Mouse (Mus musculus) MEL (cell line): Measurements from ENCODE around the gene Dlx6. TPM values are rescaled to one million over a fixed set of nuclear protein-coding genes. Genes with fewer than 3 reads are reported as not detected.

Experiments
- DNase-seq: peaks from one replicate; pipeline ENCODE4 v3.0.0; 2011; ENCODE audit warnings: low read depth, low spot score
- H3K27ac ChIP-seq: 2 replicates; pipeline ENCODE4 v1.5.1; 2012; ENCODE audit warnings: low read depth, mild to moderate bottlenecking, control low read depth, low read length, moderate library complexity; ENCODE audit not compliant: control insufficient read depth
- H3K27me3 ChIP-seq, 2 experiments: fragments of 150-350 bp in 1 of 2; sonication (generic) in 1 of 2; 2 replicates each; pipeline ENCODE4 v1.6.1; 2012; ENCODE audit warnings: low read length in 2 of 2, mild to moderate bottlenecking in 2 of 2, improper control_type of control experiment in 1 of 2, moderate library complexity in 1 of 2; ENCODE audit not compliant: insufficient read depth in 2 of 2, control insufficient read depth in 1 of 2
- H3K36me3 ChIP-seq, 2 experiments: 2 replicates each; pipeline ENCODE4 v1.6.1; 2012 to 2014; ENCODE audit warnings: low read length in 2 of 2, improper control_type of control experiment in 1 of 2, inconsistent platforms in 1 of 2, mild to moderate bottlenecking in 1 of 2; ENCODE audit not compliant: insufficient read depth in 2 of 2, control insufficient read depth in 1 of 2
- H3K4me1 ChIP-seq, 2 experiments: fragments of 150-350 bp in 1 of 2; sonication (generic) in 1 of 2; 2 replicates each; pipeline ENCODE4 v1.6.1; 2012; ENCODE audit warnings: low read length in 2 of 2, improper control_type of control experiment in 1 of 2, mild to moderate bottlenecking in 1 of 2; ENCODE audit not compliant: insufficient read depth in 2 of 2, control insufficient read depth in 1 of 2
- H3K4me3 ChIP-seq, 2 experiments: fragments of 150-350 bp in 1 of 2; sonication (generic) in 1 of 2; 2 replicates each; pipeline ENCODE4 v1.5.1; 2012; ENCODE audit warnings: low read depth in 2 of 2, low read length in 2 of 2, mild to moderate bottlenecking in 2 of 2, moderate library complexity in 2 of 2, control low read depth in 1 of 2, improper control_type of control experiment in 1 of 2; ENCODE audit not compliant: control insufficient read depth in 1 of 2, insufficient read depth in 1 of 2
- H3K79me2 ChIP-seq: 2 replicates; pipeline ENCODE4 v1.6.1; 2012; ENCODE audit warnings: mild to moderate bottlenecking, low read length, moderate library complexity; ENCODE audit not compliant: control insufficient read depth, poor library complexity, insufficient read depth
- H3K9ac ChIP-seq: 2 replicates; pipeline ENCODE4 v1.6.1; 2012; ENCODE audit warnings: low read depth, mild to moderate bottlenecking, control low read depth, low read length, moderate library complexity; ENCODE audit not compliant: control insufficient read depth, poor library complexity, severe bottlenecking
- H3K9me3 ChIP-seq: fragments of 150-350 bp; sonication (generic); replicated peaks from 2 replicates; pipeline ENCODE4 v1.6.1; 2012; ENCODE audit warnings: mild to moderate bottlenecking, low read length, improper control_type of control experiment, moderate library complexity; ENCODE audit not compliant: insufficient read depth
- CHD2 ChIP-seq: IDR thresholded peaks from 2 replicates; pipeline ENCODE4 v1.6.1; 2011; ENCODE audit warnings: low read length, improper control_type of control experiment
- CTCF ChIP-seq, 3 experiments: IDR thresholded peaks in 2 of 3; conservative IDR thresholded peaks in 1 of 3; 2 replicates each; pipeline ENCODE4 v1.5.1; 2011 to 2012; ENCODE audit warnings: low read length in 3 of 3, low read depth in 2 of 3, mild to moderate bottlenecking in 2 of 3, improper control_type of control experiment in 1 of 3, inconsistent platforms in 1 of 3, mixed read lengths in 1 of 3, moderate library complexity in 1 of 3; ENCODE audit not compliant: control insufficient read depth in 1 of 3, insufficient read depth in 1 of 3, poor library complexity in 1 of 3, severe bottlenecking in 1 of 3
- E2F4 ChIP-seq: IDR thresholded peaks from 2 replicates; pipeline ENCODE4 v1.6.1; 2011; ENCODE audit warnings: low read depth, low read length, improper control_type of control experiment, borderline replicate concordance
- ETS1 ChIP-seq: IDR thresholded peaks from 2 replicates; pipeline ENCODE4 v1.6.1; 2012; ENCODE audit warnings: low read depth, mild to moderate bottlenecking, inconsistent platforms, low read length, improper control_type of control experiment, moderate library complexity
- GABPA ChIP-seq: IDR thresholded peaks from 2 replicates; pipeline ENCODE4 v1.6.1; 2012; ENCODE audit warnings: low read depth, mild to moderate bottlenecking, inconsistent platforms, low read length, improper control_type of control experiment, moderate library complexity
- GATA1 ChIP-seq: IDR thresholded peaks from 2 replicates; pipeline ENCODE4 v1.6.1; 2011; ENCODE audit warnings: low read depth, low read length, improper control_type of control experiment
- HCFC1 ChIP-seq: IDR thresholded peaks from 2 replicates; pipeline ENCODE4 v1.6.1; 2012; ENCODE audit warnings: low read depth, mild to moderate bottlenecking, inconsistent platforms, low read length, improper control_type of control experiment, moderate library complexity
- KAT2A ChIP-seq: conservative IDR thresholded peaks from 2 replicates; pipeline ENCODE4 v1.6.1; 2012; ENCODE audit warnings: low read depth, low read length, improper control_type of control experiment, inconsistent platforms
- MAFK ChIP-seq: IDR thresholded peaks from 2 replicates; pipeline ENCODE4 v1.6.1; 2011; ENCODE audit warnings: low read depth, mild to moderate bottlenecking, low read length, improper control_type of control experiment, borderline replicate concordance
- MAX ChIP-seq: IDR thresholded peaks from 2 replicates; pipeline ENCODE4 v1.6.1; 2011; ENCODE audit warnings: low read length, improper control_type of control experiment
- MXI1 ChIP-seq: IDR thresholded peaks from 2 replicates; pipeline ENCODE4 v1.6.1; 2011; ENCODE audit warnings: mild to moderate bottlenecking, low read depth, low read length, improper control_type of control experiment
- MYC ChIP-seq: IDR thresholded peaks from 2 replicates; pipeline ENCODE4 v1.6.1; 2011; ENCODE audit warnings: low read depth, mild to moderate bottlenecking, low read length, improper control_type of control experiment, moderate library complexity
- NELFE ChIP-seq: IDR thresholded peaks from 2 replicates; pipeline ENCODE4 v1.6.1; 2011; ENCODE audit warnings: low read depth, low read length, improper control_type of control experiment
- NRF1 ChIP-seq: IDR thresholded peaks from 2 replicates; pipeline ENCODE4 v1.6.1; 2014; ENCODE audit warnings: low read depth, mild to moderate bottlenecking, inconsistent platforms, low read length, improper control_type of control experiment, moderate library complexity; ENCODE audit not compliant: poor library complexity, insufficient read depth, severe bottlenecking
- POLR2A ChIP-seq, 2 experiments: IDR thresholded peaks; 2 replicates each; pipeline ENCODE4 v1.6.1; 2011 to 2012; ENCODE audit warnings: low read length in 2 of 2, mild to moderate bottlenecking in 2 of 2, control low read depth in 1 of 2, improper control_type of control experiment in 1 of 2, low read depth in 1 of 2, moderate library complexity in 1 of 2; ENCODE audit not compliant: control insufficient read depth in 1 of 2, insufficient read depth in 1 of 2, poor library complexity in 1 of 2
- RAD21 ChIP-seq: IDR thresholded peaks from 2 replicates; pipeline ENCODE4 v1.6.1; 2011; ENCODE audit warnings: mild to moderate bottlenecking, low read depth, low read length, improper control_type of control experiment
- RCOR1 ChIP-seq: IDR thresholded peaks from 2 replicates; pipeline ENCODE4 v1.6.1; 2012; ENCODE audit warnings: low read depth, mild to moderate bottlenecking, inconsistent platforms, low read length, improper control_type of control experiment
- SIN3A ChIP-seq: IDR thresholded peaks from 2 replicates; pipeline ENCODE4 v1.6.1; 2012; ENCODE audit warnings: low read length, improper control_type of control experiment, inconsistent platforms
- SMC3 ChIP-seq: IDR thresholded peaks from 2 replicates; pipeline ENCODE4 v1.6.1; 2011; ENCODE audit warnings: low read depth, low read length, improper control_type of control experiment
- TCF12 ChIP-seq: IDR thresholded peaks from 2 replicates; pipeline ENCODE4 v1.6.1; 2014; ENCODE audit warnings: low read depth, mild to moderate bottlenecking, inconsistent platforms, low read length, improper control_type of control experiment, moderate library complexity
- USF1 ChIP-seq: IDR thresholded peaks from 2 replicates; pipeline ENCODE4 v1.6.1; 2014; ENCODE audit warnings: low read depth, mild to moderate bottlenecking, inconsistent platforms, low read length, improper control_type of control experiment, moderate library complexity
- USF2 ChIP-seq, 2 experiments: IDR thresholded peaks; 2 replicates each; pipeline ENCODE4 v1.6.1; 2011 to 2012; ENCODE audit warnings: improper control_type of control experiment in 2 of 2, low read length in 2 of 2, borderline replicate concordance in 1 of 2, inconsistent platforms in 1 of 2, low read depth in 1 of 2, mild to moderate bottlenecking in 1 of 2; ENCODE audit not compliant: insufficient read depth in 1 of 2
- ZC3H11A ChIP-seq: IDR thresholded peaks from 2 replicates; pipeline ENCODE4 v1.6.1; 2012; ENCODE audit warnings: low read depth, mild to moderate bottlenecking, inconsistent platforms, low read length, improper control_type of control experiment
- ZKSCAN1 ChIP-seq: IDR thresholded peaks from 2 replicates; pipeline ENCODE4 v1.6.1; 2012; ENCODE audit warnings: low read depth, mild to moderate bottlenecking, inconsistent platforms, low read length, improper control_type of control experiment, moderate library complexity
- ZNF384 ChIP-seq: IDR thresholded peaks from 2 replicates; pipeline ENCODE4 v1.6.1; 2012; ENCODE audit warnings: low read depth, mild to moderate bottlenecking, inconsistent platforms, low read length, improper control_type of control experiment
- polyA plus RNA-seq, 2 experiments: library from polyadenylated mRNA; stranded (reverse) in 1 of 2; unstranded in 1 of 2; fragments of >175 nt in 1 of 2; fragments of >200 nt in 1 of 2; gene quantifications; 2 replicates each; pipeline versions ENCODE4 v1.2.1 to v1.2.4; 2012; ENCODE audit warnings: low replicate concordance in 2 of 2, low read depth in 1 of 2; ENCODE audit not compliant: insufficient read length in 2 of 2, insufficient read depth in 1 of 2, missing spikeins in 1 of 2
- total RNA-seq: library from RNA; depleted of rRNA; stranded (reverse); fragments of 300-350 nt; gene quantifications from 2 replicates; pipeline ENCODE4 v1.2.3, GENCODE M21; 2012

The Dlx6 gene
- total and polyA plus RNA-seq, 3 experiments = not detected

- TF ChIP-seq KAT2A (no peak), SIN3A (no peak), GATA1 (no peak), CHD2 (no peak)
Observed at GRCm38 (mm10) chr6:6875676-6876075, 12.5 kb downstream of the Dlx6 start.

GRCm38 (mm10) chr6:6876231-6876630 lies 13.1 kb downstream of the Dlx6 start:
- H3K4me1 ChIP-seq = no peaks in the 10 kb centered on the region
- no peak overlapping the region for H3K9ac ChIP-seq
- no peak overlapping the region for H3K4me3 ChIP-seq
- TF ChIP-seq ZC3H11A (no peak), SIN3A (no peak), GABPA (no peak), CHD2 (no peak), MXI1 (no peak), NELFE (no peak), TCF12 (no peak), KAT2A (no peak), MAFK (no peak), ETS1 (no peak), E2F4 (no peak), SMC3 (no peak), MAX (no peak), POLR2A (IDR thresholded peaks at IDR 0.05; ENCODE audit: control insufficient read depth in 1 of 2, insufficient read depth in 1 of 2, low read depth in 1 of 2, low read length in 2 of 2, poor library complexity in 1 of 2) (no peak)
- no peak for DNase-seq
- H3K27ac ChIP-seq = no peak overlapping the region
- no peaks in the 10 kb centered on the region for H3K36me3 ChIP-seq
- no peaks in the 10 kb centered on the region for H3K9me3 ChIP-seq
- H3K27me3 ChIP-seq = no peaks in the 10 kb centered on the region
- no peaks in the 10 kb centered on the region for H3K79me2 ChIP-seq

More at GRCm38 (mm10) chr6:6875676-6876075, 12.5 kb downstream of the Dlx6 start:
- Histone ChIP-seq H3K79me2 (no peaks in the 10 kb centered on the region), H3K27me3 (no peaks in the 10 kb centered on the region), H3K36me3 (no peaks in the 10 kb centered on the region), H3K4me3 (no peak overlapping the region), H3K9ac (no peak overlapping the region), H3K9me3 (no peaks in the 10 kb centered on the region), H3K4me1 (no peaks in the 10 kb centered on the region), H3K27ac (no peak overlapping the region)
- no peak for DNase-seq

GRCm38 (mm10) chr6:6876731-6877130 lies 13.6 kb downstream of the Dlx6 start:
- Histone ChIP-seq H3K27ac (no peak overlapping the region), H3K36me3 (no peaks in the 10 kb centered on the region), H3K27me3 (no peaks in the 10 kb centered on the region), H3K79me2 (no peaks in the 10 kb centered on the region), H3K9me3 (no peaks in the 10 kb centered on the region), H3K9ac (no peak overlapping the region), H3K4me1 (no peaks in the 10 kb centered on the region)
- no peak for DNase-seq
- TF ChIP-seq USF2 (IDR thresholded peaks at IDR 0.05; ENCODE audit: borderline replicate concordance in 1 of 2, insufficient read depth in 1 of 2, low read depth in 1 of 2, low read length in 2 of 2) (no peak), NELFE (no peak), MYC (no peak), GATA1 (no peak), SIN3A (no peak), RCOR1 (no peak), RAD21 (no peak), ETS1 (no peak), ZC3H11A (no peak), GABPA (no peak), MXI1 (no peak), ZKSCAN1 (no peak), CTCF (IDR thresholded peaks at IDR 0.05 in 2 of 3, conservative IDR thresholded peaks at IDR 0.05 in 1 of 3; ENCODE audit: control insufficient read depth in 1 of 3, insufficient read depth in 1 of 3, low read depth in 2 of 3, low read length in 3 of 3, poor library complexity in 1 of 3, severe bottlenecking in 1 of 3) (no peak), MAX (no peak), NRF1 (no peak), SMC3 (no peak), USF1 (no peak), HCFC1 (no peak), ZNF384 (no peak), TCF12 (no peak)
- TF ChIP-seq, all 39 proteins: peak for 0
- H3K4me3 ChIP-seq = no peak overlapping the region
